Mouse (Mus musculus) cortical plate, adult 2 months (tissue): Measurements from ENCODE around the gene Wdr83os.

Experiments
- CTCF ChIP-seq: fragments of 200-500 bp; IDR thresholded peaks from 2 replicates; pipeline ENCODE4 v1.5.1; 2011; ENCODE audit warnings: mild to moderate bottlenecking, control low read depth, low read length; ENCODE audit not compliant: insufficient read depth; ENCODE audit errors: extremely low read depth
- POLR2A ChIP-seq: fragments of 200-500 bp; IDR thresholded peaks from 2 replicates; pipeline ENCODE4 v1.6.1; 2011; ENCODE audit warnings: mild to moderate bottlenecking, low read length, control low read depth; ENCODE audit not compliant: insufficient read depth; ENCODE audit errors: extremely low read depth

- TF ChIP-seq CTCF (no peak), POLR2A (no peak)
Measured at GRCm38 (mm10) chr8:85071041-85071440, 9.5 kb upstream of the Wdr83os start.
